Mouse (Mus musculus) C2C12 (cell line): Measurements from ENCODE around the gene Mccc2. TPM values are rescaled to one million over a fixed set of nuclear protein-coding genes. Genes with fewer than 3 reads are reported as not detected.

Experiments used
- H3K27me3 ChIP-seq: one replicate; pipeline ENCODE4 v1.6.1; 2011; ENCODE audit not compliant: control insufficient read depth, insufficient read depth, insufficient read length
- H3K36me3 ChIP-seq: one replicate; pipeline ENCODE4 v1.6.1; 2011; ENCODE audit not compliant: control insufficient read depth, insufficient read depth
- H3K4me3 ChIP-seq: one replicate; pipeline ENCODE4 v1.5.1; 2011; ENCODE audit warnings: mild to moderate bottlenecking, control low read depth; ENCODE audit not compliant: poor library complexity, insufficient read depth, severe bottlenecking
- H3K79me2 ChIP-seq: one replicate; pipeline ENCODE4 v1.6.1; 2011; ENCODE audit not compliant: control insufficient read depth, insufficient read depth
- H3K79me3 ChIP-seq: one replicate; pipeline ENCODE4 v1.6.1; 2011; ENCODE audit warnings: low read depth, control low read depth
- H3ac ChIP-seq: one replicate; pipeline ENCODE3; 2011; ENCODE audit warnings: low read depth; ENCODE audit not compliant: control insufficient read depth, insufficient read length
- CEBPB ChIP-seq: IDR thresholded peaks from one replicate; pipeline ENCODE4 v1.6.1; 2011; ENCODE audit warnings: low read depth, mild to moderate bottlenecking, control low read depth, moderate library complexity
- CTCF ChIP-seq: IDR thresholded peaks from one replicate; pipeline ENCODE4 v1.5.1; 2011; ENCODE audit not compliant: control insufficient read depth, insufficient read depth, insufficient read length
- FOSL1 ChIP-seq: IDR thresholded peaks from one replicate; pipeline ENCODE4 v1.8.0; 2011; ENCODE audit warnings: mild to moderate bottlenecking, low read length; ENCODE audit not compliant: poor library complexity, insufficient read depth, severe bottlenecking
- MAX ChIP-seq: IDR thresholded peaks from one replicate; pipeline ENCODE4 v1.6.1; 2011; ENCODE audit warnings: mild to moderate bottlenecking, control low read depth
- MYOD1 ChIP-seq: IDR thresholded peaks from one replicate; pipeline ENCODE4 v1.6.1; 2011; ENCODE audit warnings: low read depth; ENCODE audit not compliant: control insufficient read depth, insufficient read length
- MYOG ChIP-seq: IDR thresholded peaks from one replicate; pipeline ENCODE4 v1.6.1; 2011; ENCODE audit not compliant: control insufficient read depth, insufficient read length; ENCODE audit errors: extremely low read depth
- USF1 ChIP-seq: IDR thresholded peaks from one replicate; pipeline ENCODE4 v1.6.1; 2011; ENCODE audit warnings: low read depth, mild to moderate bottlenecking, control low read depth, moderate library complexity
- polyA plus RNA-seq: library from polyadenylated mRNA; unstranded; fragments of >200 nt; fragmentation: generic; extraction: Trizol; gene quantifications from one replicate; pipeline ENCODE4 v1.2.1, GENCODE M21; 2012; ENCODE audit warnings: missing spikeins

The Mccc2 gene
- polyA plus RNA-seq, 1 experiment, result 7.8 TPM

DNA sequence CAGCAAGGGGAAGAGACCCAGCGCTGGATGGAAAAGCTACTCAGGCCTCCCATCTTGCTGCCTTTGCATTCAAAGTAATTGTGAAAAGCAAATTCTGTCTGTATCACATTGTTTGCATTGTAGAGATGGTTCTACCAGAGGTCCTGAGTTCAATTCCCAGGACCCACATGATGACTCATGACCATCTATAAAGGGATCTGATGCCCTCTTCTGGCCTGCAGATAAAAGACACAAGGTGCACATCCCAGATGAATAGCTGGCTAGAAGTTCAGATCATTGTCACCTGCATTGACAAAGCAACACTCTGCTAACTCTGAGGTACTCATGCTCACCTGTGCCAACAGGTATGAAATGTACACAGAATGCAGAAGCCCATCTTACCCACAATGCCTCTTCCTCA, 32.1 kb downstream of the Mccc2 start:
- Histone ChIP-seq H3K79me3 (no peaks in the 10 kb centered on the region), H3K27me3 (no peaks in the 10 kb centered on the region), H3K79me2 (no peaks in the 10 kb centered on the region), H3K36me3 (no peaks in the 10 kb centered on the region), H3ac (no peak overlapping the region), H3K4me3 (no peak overlapping the region)
- TF ChIP-seq CEBPB, result no peak
- no peak for TF ChIP-seq MAX
- no peak for TF ChIP-seq CTCF
- TF ChIP-seq MYOD1, result no peak
- no peak for TF ChIP-seq MYOG
- TF ChIP-seq FOSL1, result no peak
- TF ChIP-seq USF1, result no peak

DNA sequence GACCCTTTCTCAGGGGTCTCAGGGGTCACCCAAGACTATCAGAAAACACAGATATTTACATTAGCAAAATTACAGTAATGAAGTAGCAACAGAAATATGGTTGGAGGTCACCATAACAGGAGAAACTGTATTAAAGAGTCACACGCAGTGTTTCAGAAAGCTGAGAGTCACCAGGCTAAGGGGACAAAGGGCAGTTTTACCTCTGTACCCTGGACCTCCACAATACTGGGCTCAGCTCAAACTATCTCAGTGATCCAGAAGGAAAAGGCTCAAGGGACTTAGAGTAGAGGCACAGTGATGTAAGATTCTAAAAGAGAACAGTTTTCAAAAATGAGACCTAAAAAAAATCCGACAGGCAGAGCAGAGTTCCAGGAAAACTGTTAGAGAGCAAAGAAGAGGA, 36.0 kb downstream of the Mccc2 start:
- TF ChIP-seq MYOD1 (no peak), USF1 (no peak), CTCF (no peak), FOSL1 (no peak), MYOG (no peak), CEBPB (no peak), MAX (no peak)
- H3ac ChIP-seq, result no peak overlapping the region

GRCm38 (mm10) chr13:99970089-99970488, 45.4 kb downstream of the Mccc2 start:
- Histone ChIP-seq H3K36me3 (no peaks in the 10 kb centered on the region), H3K79me3 (no peaks in the 10 kb centered on the region), H3ac (no peak overlapping the region), H3K79me2 (no peaks in the 10 kb centered on the region), H3K4me3 (no peak overlapping the region), H3K27me3 (no peaks in the 10 kb centered on the region)
- TF ChIP-seq CTCF (no peak), MAX (no peak), CEBPB (no peak), MYOG (no peak), MYOD1 (no peak), USF1 (no peak), FOSL1 (no peak)

More for the DNA sequence above, 36.0 kb downstream of the Mccc2 start:
- Histone ChIP-seq H3K79me3 (no peaks in the 10 kb centered on the region), H3K4me3 (no peak overlapping the region), H3K27me3 (no peaks in the 10 kb centered on the region), H3K79me2 (no peaks in the 10 kb centered on the region), H3K36me3 (peaks cover 4% of the 10 kb centered on the region)

GRCm38 (mm10) chr13:99967013-99967678, 48.3 kb downstream of the Mccc2 start:
- H3K27me3 ChIP-seq, result no peaks in the 10 kb centered on the region
- H3K4me3 ChIP-seq, result no peak overlapping the region
- no peak for TF ChIP-seq MYOD1
- no peak for TF ChIP-seq CEBPB
- TF ChIP-seq FOSL1, result no peak
- TF ChIP-seq MAX, result no peak
- TF ChIP-seq USF1, result no peak
- TF ChIP-seq MYOG, result no peak
- no peak for TF ChIP-seq CTCF
- no peaks in the 10 kb centered on the region for H3K79me2 ChIP-seq
- H3K36me3 ChIP-seq, result peaks cover 6% of the 10 kb centered on the region
- no peak overlapping the region for H3ac ChIP-seq
- no peaks in the 10 kb centered on the region for H3K79me3 ChIP-seq

DNA sequence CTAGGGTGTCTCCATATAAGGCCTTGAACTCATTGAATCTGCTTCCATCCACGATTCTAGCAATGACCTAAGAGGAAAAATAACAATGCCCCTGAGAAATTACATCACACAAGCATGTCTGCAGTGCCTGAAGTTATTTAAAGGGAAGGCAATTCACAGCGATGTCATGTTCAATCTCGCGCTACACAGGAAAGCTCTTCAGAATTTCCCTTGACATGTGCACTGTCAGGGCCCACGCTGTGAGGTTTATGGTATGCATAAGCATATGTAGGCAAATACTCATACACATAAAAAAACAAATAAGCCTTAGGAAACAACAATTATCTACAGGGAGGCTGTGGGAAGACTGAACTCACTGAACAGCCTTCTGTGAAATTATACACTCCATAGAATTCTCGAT, 51.6 kb downstream of the Mccc2 start:
- Histone ChIP-seq H3K79me2 (no peaks in the 10 kb centered on the region), H3K27me3 (no peaks in the 10 kb centered on the region), H3K36me3 (peaks cover 6% of the 10 kb centered on the region), H3K4me3 (no peak overlapping the region), H3K79me3 (no peaks in the 10 kb centered on the region), H3ac (no peak overlapping the region)
- TF ChIP-seq CEBPB (no peak), MYOG (no peak), FOSL1 (no peak), MYOD1 (no peak), CTCF (no peak)

- Histone ChIP-seq H3ac (no peak overlapping the region), H3K79me2 (no peaks in the 10 kb centered on the region), H3K27me3 (no peaks in the 10 kb centered on the region), H3K36me3 (peaks cover 6% of the 10 kb centered on the region), H3K4me3 (no peak overlapping the region), H3K79me3 (no peaks in the 10 kb centered on the region)
- TF ChIP-seq CTCF (no peak), FOSL1 (no peak), MYOD1 (no peak)
Measured at GRCm38 (mm10) chr13:99961661-99962060, 53.8 kb downstream of the Mccc2 start.
